Comparison of ENCODE assay signal across 10 mouse cellular contexts in genomic region chr4:119254012-119254618, GRCm38 (mm10). TPM values are rescaled to one million over a fixed set of nuclear protein-coding genes. Genes with fewer than 3 reads are reported as not detected.
A peak's percentile ranks its signal among the peaks of the same experiment; 100 is the strongest.
DNase-seq lines count a peak whose midpoint lies in the region; ATAC-seq lines count a peak whose summit lies in the region.
"Had no signal": no experiment of that assay in that cellular context is flagged by ENCODE, and none has a peak within 500 bp of the region (broad histone marks: within the 10 kb centered on the region; RNA-seq: fewer than 3 reads in every experiment).

No protein-coding gene starts in this region.

- no peak overlapping the region for H3K4me2 ChIP-seq in heart, embryonic 13.5 days
- H3K4me2 ChIP-seq in heart, embryonic 12.5 days: no peak overlapping the region
- H3K4me2 ChIP-seq in forebrain, embryonic 12.5 days: peak overlapping the region; percentile 15
- no peak overlapping the region for H3K4me2 ChIP-seq in neural tube, embryonic 15.5 days
- H3K4me2 ChIP-seq: heart, embryonic 11.5 days; liver, embryonic 15.5 days had no signal

- peak overlapping the region; percentile 24; the same call in 1 of the 2 replicates for H3K9ac ChIP-seq in heart, embryonic 13.5 days
- no peak overlapping the region; the same call in 1 of the 2 replicates for H3K9ac ChIP-seq in heart, embryonic 12.5 days
- peak overlapping the region; percentile 29; the same call in 1 of the 2 replicates for H3K9ac ChIP-seq in forebrain, embryonic 12.5 days
- H3K9ac ChIP-seq in neural tube, embryonic 15.5 days (replicated peaks): no peak overlapping the region
- H3K9ac ChIP-seq: liver, embryonic 15.5 days had no signal

- no peaks in the 10 kb centered on the region for H3K9me3 ChIP-seq in heart, embryonic 13.5 days
- no peaks in the 10 kb centered on the region for H3K9me3 ChIP-seq in heart, embryonic 12.5 days (replicated peaks)
- H3K9me3 ChIP-seq in forebrain, embryonic 12.5 days: no peaks in the 10 kb centered on the region
- no peaks in the 10 kb centered on the region for H3K9me3 ChIP-seq in neural tube, embryonic 15.5 days (replicated peaks)
- H3K9me3 ChIP-seq: liver, embryonic 15.5 days had no signal

- H3K36me3 ChIP-seq in heart, embryonic 13.5 days: no peaks in the 10 kb centered on the region
- H3K36me3 ChIP-seq in heart, embryonic 12.5 days: no peaks in the 10 kb centered on the region
- no peaks in the 10 kb centered on the region for H3K36me3 ChIP-seq in forebrain, embryonic 12.5 days (replicated peaks)
- no peaks in the 10 kb centered on the region for H3K36me3 ChIP-seq in neural tube, embryonic 15.5 days
- H3K36me3 ChIP-seq: liver, embryonic 15.5 days had no signal

- WGBS in heart, embryonic 13.5 days: 43% methylated on average over 9 of the region's 9 CpGs
- 45% methylated on average over 9 of the region's 9 CpGs for WGBS in heart, embryonic 12.5 days
- WGBS in forebrain, embryonic 12.5 days: 19% methylated on average over 9 of the region's 9 CpGs
- 34% methylated on average over 9 of the region's 9 CpGs for WGBS in neural tube, embryonic 15.5 days

- no peak for ATAC-seq in heart, embryonic 13.5 days (ENCODE audit: extremely low read depth, insufficient number of reproducible peaks, low FRiP score, low TSS enrichment)
- no peak for ATAC-seq in heart, embryonic 12.5 days (ENCODE audit: insufficient number of reproducible peaks, low FRiP score)
- peak; percentile 67 for ATAC-seq in forebrain, embryonic 12.5 days (ENCODE audit: low FRiP score)
- ATAC-seq in neural tube, embryonic 15.5 days (ENCODE audit: low FRiP score): peak; percentile 51
- ATAC-seq in CD4-positive, CD25-positive, alpha-beta regulatory T cell, adult 4 months: no peak

- peaks cover 12% of the 10 kb centered on the region for H3K4me1 ChIP-seq in heart, embryonic 13.5 days
- peaks cover 13% of the 10 kb centered on the region for H3K4me1 ChIP-seq in heart, embryonic 12.5 days (replicated peaks)
- H3K4me1 ChIP-seq in forebrain, embryonic 12.5 days: peaks cover 23% of the 10 kb centered on the region
- H3K4me1 ChIP-seq in neural tube, embryonic 15.5 days: peaks cover 10% of the 10 kb centered on the region

- H3K27ac ChIP-seq in heart, embryonic 13.5 days (replicated peaks): no peak overlapping the region
- H3K27ac ChIP-seq in heart, embryonic 12.5 days (ENCODE audit: poor library complexity, severe bottlenecking): no peak overlapping the region
- peak overlapping the region; percentile 83 for H3K27ac ChIP-seq in forebrain, embryonic 12.5 days
- peak overlapping the region; percentile 63 for H3K27ac ChIP-seq in neural tube, embryonic 15.5 days (replicated peaks)
- H3K27ac ChIP-seq: liver, embryonic 15.5 days had no signal

- H3K27me3 ChIP-seq in heart, embryonic 13.5 days (replicated peaks): no peaks in the 10 kb centered on the region
- 0 out of 2 replicates have a peak, but pooled peaks cover 17% of the 10 kb centered on the region for H3K27me3 ChIP-seq in heart, embryonic 12.5 days (replicated peaks)
- H3K27me3 ChIP-seq in forebrain, embryonic 12.5 days: no peaks in the 10 kb centered on the region
- H3K27me3 ChIP-seq in neural tube, embryonic 15.5 days (replicated peaks): no peaks in the 10 kb centered on the region
- H3K27me3 ChIP-seq: liver, embryonic 15.5 days had no signal

- peak; percentile 71 for DNase-seq in kidney, postnatal 10 days
- DNase-seq in adrenal gland, adult (ENCODE audit: inconsistent age in 2 of 2, low spot score in 1 of 2): no peak
- DNase-seq in thymus, postnatal 4 days: no peak

- H3K4me3 ChIP-seq in heart, embryonic 13.5 days: no peak overlapping the region
- no peak overlapping the region for H3K4me3 ChIP-seq in heart, embryonic 12.5 days
- no peak overlapping the region for H3K4me3 ChIP-seq in forebrain, embryonic 12.5 days (replicated peaks)
- no peak overlapping the region for H3K4me3 ChIP-seq in neural tube, embryonic 15.5 days (replicated peaks)
- H3K4me3 ChIP-seq: liver, embryonic 15.5 days had no signal

RNA-seq across cellular contexts. Expression of gene Cldn19, which starts 1.1 kb away (rescaled TPM):
- not detected in 2 replicates for polyA plus RNA-seq in heart, embryonic 13.5 days (2015; fragmentation: Nextera tagmentation; extraction: Ambion mirVana)
- not detected in 2 replicates for polyA plus RNA-seq in heart, embryonic 12.5 days (2016; fragmentation: Nextera tagmentation; extraction: Ambion mirVana)
- polyA plus RNA-seq in forebrain, embryonic 12.5 days (2016; fragmentation: Nextera tagmentation; extraction: Ambion mirVana): 0.18 and 0.59 TPM in 2 replicates
- polyA plus RNA-seq in neural tube, embryonic 15.5 days (2015; fragmentation: Nextera tagmentation; extraction: Ambion mirVana): 0.36 and 0.81 TPM in 2 replicates
- polyA plus RNA-seq in CD4-positive, CD25-positive, alpha-beta regulatory T cell, adult 4 months (2017; shearing (Covaris generic)): not detected
- polyA plus RNA-seq: heart, embryonic 11.5 days; liver, embryonic 15.5 days had no signal

RNA-seq across cellular contexts. Expression of gene P3h1, which starts 21.4 kb away (rescaled TPM):
- 32.7 and 35.5 TPM in 2 replicates for polyA plus RNA-seq in heart, embryonic 13.5 days (2015; fragmentation: Nextera tagmentation; extraction: Ambion mirVana)
- polyA plus RNA-seq in heart, embryonic 12.5 days (2016; fragmentation: Nextera tagmentation; extraction: Ambion mirVana): 32.8 and 34.3 TPM in 2 replicates
- 10.3 and 15.7 TPM in 2 replicates for polyA plus RNA-seq in forebrain, embryonic 12.5 days (2016; fragmentation: Nextera tagmentation; extraction: Ambion mirVana)
- 14.1 and 14.9 TPM in 2 replicates for polyA plus RNA-seq in neural tube, embryonic 15.5 days (2015; fragmentation: Nextera tagmentation; extraction: Ambion mirVana)
- 1 to 10 TPM; 1.1 to 1.2 TPM for polyA plus RNA-seq in CD4-positive, CD25-positive, alpha-beta regulatory T cell, adult 4 months (2017; shearing (Covaris generic))

RNA-seq across cellular contexts. Expression of gene AU022252, which starts 21.6 kb away (rescaled TPM):
- 26.4 and 27.3 TPM in 2 replicates for polyA plus RNA-seq in heart, embryonic 13.5 days (2015; fragmentation: Nextera tagmentation; extraction: Ambion mirVana)
- polyA plus RNA-seq in heart, embryonic 12.5 days (2016; fragmentation: Nextera tagmentation; extraction: Ambion mirVana): 27.8 and 28.9 TPM in 2 replicates
- 36.2 and 37.8 TPM in 2 replicates for polyA plus RNA-seq in forebrain, embryonic 12.5 days (2016; fragmentation: Nextera tagmentation; extraction: Ambion mirVana)
- 26.0 and 29.2 TPM in 2 replicates for polyA plus RNA-seq in neural tube, embryonic 15.5 days (2015; fragmentation: Nextera tagmentation; extraction: Ambion mirVana)
- 1 to 10 TPM; 6.2 to 9.6 TPM for polyA plus RNA-seq in CD4-positive, CD25-positive, alpha-beta regulatory T cell, adult 4 months (2017; shearing (Covaris generic))

RNA-seq across cellular contexts. Expression of gene Tmem269, which starts 36.1 kb away (rescaled TPM):
- polyA plus RNA-seq in heart, embryonic 13.5 days (2015; fragmentation: Nextera tagmentation; extraction: Ambion mirVana): not detected in 2 replicates
- polyA plus RNA-seq in heart, embryonic 12.5 days (2016; fragmentation: Nextera tagmentation; extraction: Ambion mirVana): 0.19 TPM in 1 of 2 replicates, not detected in the other
- not detected in 2 replicates for polyA plus RNA-seq in forebrain, embryonic 12.5 days (2016; fragmentation: Nextera tagmentation; extraction: Ambion mirVana)
- 0.29 and 0.54 TPM in 2 replicates for polyA plus RNA-seq in neural tube, embryonic 15.5 days (2015; fragmentation: Nextera tagmentation; extraction: Ambion mirVana)
- polyA plus RNA-seq in CD4-positive, CD25-positive, alpha-beta regulatory T cell, adult 4 months (2017; shearing (Covaris generic)): not detected
- polyA plus RNA-seq: heart, embryonic 11.5 days; liver, embryonic 15.5 days had no signal

RNA-seq across cellular contexts. Expression of gene Ybx1, which starts 40.3 kb away (rescaled TPM):
- polyA plus RNA-seq in heart, embryonic 13.5 days (2015; fragmentation: Nextera tagmentation; extraction: Ambion mirVana): 536 TPM in 2 replicates
- 851 and 903 TPM in 2 replicates for polyA plus RNA-seq in heart, embryonic 12.5 days (2016; fragmentation: Nextera tagmentation; extraction: Ambion mirVana)
- 1,255 and 1,318 TPM in 2 replicates for polyA plus RNA-seq in forebrain, embryonic 12.5 days (2016; fragmentation: Nextera tagmentation; extraction: Ambion mirVana)
- polyA plus RNA-seq in neural tube, embryonic 15.5 days (2015; fragmentation: Nextera tagmentation; extraction: Ambion mirVana): 815 and 871 TPM in 2 replicates
- polyA plus RNA-seq in CD4-positive, CD25-positive, alpha-beta regulatory T cell, adult 4 months (2017; shearing (Covaris generic)): 100 to 1,000 TPM; 152 to 163 TPM

Comparison
In these comparisons a context has a peak if more than half of its experiments do, and no peak if none do; other contexts are left out.
1. H3K9ac ChIP-seq: peak in heart, embryonic 13.5 days (single experiment) and forebrain, embryonic 12.5 days (single experiment); none in heart, embryonic 12.5 days (single experiment) and neural tube, embryonic 15.5 days (single experiment).
2. ATAC-seq: peak in forebrain, embryonic 12.5 days (single experiment) and neural tube, embryonic 15.5 days (single experiment); none in heart, embryonic 13.5 days (single experiment), heart, embryonic 12.5 days (single experiment) and CD4-positive, CD25-positive, alpha-beta regulatory T cell, adult 4 months (single experiment).
3. H3K27ac ChIP-seq: peak in forebrain, embryonic 12.5 days (single experiment) and neural tube, embryonic 15.5 days (single experiment); none in heart, embryonic 13.5 days (single experiment) and heart, embryonic 12.5 days (single experiment).